In the genomic region with DNA sequence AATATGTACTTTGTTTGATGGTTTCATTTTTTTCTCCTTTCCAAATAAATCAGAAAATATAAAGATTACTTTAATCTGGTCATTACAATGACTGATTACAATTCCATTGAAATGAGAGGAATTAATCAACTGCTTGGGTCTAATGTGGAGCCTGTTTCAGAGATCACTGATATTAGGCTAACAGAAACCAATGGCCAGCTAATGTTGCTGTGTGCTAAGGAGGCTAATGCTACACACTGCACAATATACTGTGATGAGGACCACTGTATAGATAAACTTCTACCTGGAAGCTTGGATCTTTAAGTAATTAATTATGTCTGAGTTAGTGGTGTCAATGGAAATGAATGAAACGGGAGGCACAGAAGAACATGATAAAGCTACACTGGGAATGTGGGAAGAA, we compare ENCODE assay signal across 9 mouse cellular contexts.
A peak's percentile ranks its signal among the peaks of the same experiment; 100 is the strongest.
ATAC-seq lines count a peak whose summit lies in the region.
"Had no signal": no experiment of that assay in that cellular context is flagged by ENCODE, and none has a peak within 500 bp of the region (broad histone marks: within the 10 kb centered on the region; RNA-seq: fewer than 3 reads in every experiment).

No protein-coding gene starts in this region.

- no peaks in the 10 kb centered on the region for H3K27me3 ChIP-seq in hindbrain, embryonic 12.5 days
- H3K27me3 ChIP-seq in hindbrain, embryonic 16.5 days (replicated peaks; ENCODE audit: control insufficient read depth, insufficient read depth, low read length), result no peaks in the 10 kb centered on the region
- no peaks in the 10 kb centered on the region for H3K27me3 ChIP-seq in neural tube, embryonic 12.5 days (replicated peaks)
- H3K27me3 ChIP-seq in neural tube, embryonic 15.5 days (replicated peaks), result no peaks in the 10 kb centered on the region
- H3K27me3 ChIP-seq: CH12.LX, Patski had no signal

- H3K4me2 ChIP-seq in hindbrain, embryonic 12.5 days (replicated peaks), result no peak overlapping the region
- no peak overlapping the region for H3K4me2 ChIP-seq in hindbrain, embryonic 16.5 days (ENCODE audit: low read length)
- no peak overlapping the region for H3K4me2 ChIP-seq in neural tube, embryonic 12.5 days (replicated peaks)
- H3K4me2 ChIP-seq in neural tube, embryonic 15.5 days, result no peak overlapping the region

- 73% methylated on average over 1 of the region's 1 CpGs for WGBS in hindbrain, embryonic 12.5 days
- 78% methylated on average over 1 of the region's 1 CpGs for WGBS in hindbrain, embryonic 16.5 days
- 77% methylated on average over 1 of the region's 1 CpGs for WGBS in neural tube, embryonic 12.5 days
- WGBS in neural tube, embryonic 15.5 days, result 69% methylated on average over 1 of the region's 1 CpGs

- no peaks in the 10 kb centered on the region for H3K9me3 ChIP-seq in hindbrain, embryonic 12.5 days (replicated peaks)
- no peaks in the 10 kb centered on the region for H3K9me3 ChIP-seq in hindbrain, embryonic 16.5 days (ENCODE audit: control insufficient read depth, low read length)
- H3K9me3 ChIP-seq in neural tube, embryonic 12.5 days, result no peaks in the 10 kb centered on the region
- no peaks in the 10 kb centered on the region for H3K9me3 ChIP-seq in neural tube, embryonic 15.5 days (replicated peaks)
- H3K9me3 ChIP-seq: G1E had no signal

- H3K27ac ChIP-seq in hindbrain, embryonic 12.5 days, result no peak overlapping the region
- H3K27ac ChIP-seq in hindbrain, embryonic 16.5 days (ENCODE audit: low read depth, low read length), result no peak overlapping the region
- H3K27ac ChIP-seq in neural tube, embryonic 12.5 days, result no peak overlapping the region
- H3K27ac ChIP-seq in neural tube, embryonic 15.5 days (replicated peaks), result no peak overlapping the region

- no peaks in the 10 kb centered on the region for H3K36me3 ChIP-seq in hindbrain, embryonic 12.5 days
- H3K36me3 ChIP-seq in hindbrain, embryonic 16.5 days (ENCODE audit: control insufficient read depth, insufficient read depth, low read length), result no peaks in the 10 kb centered on the region
- no peaks in the 10 kb centered on the region for H3K36me3 ChIP-seq in neural tube, embryonic 12.5 days
- no peaks in the 10 kb centered on the region for H3K36me3 ChIP-seq in neural tube, embryonic 15.5 days
- H3K36me3 ChIP-seq: G1E had no signal

- no peak overlapping the region for H3K4me3 ChIP-seq in hindbrain, embryonic 12.5 days
- no peak overlapping the region for H3K4me3 ChIP-seq in hindbrain, embryonic 16.5 days (ENCODE audit: low read length)
- no peak overlapping the region for H3K4me3 ChIP-seq in neural tube, embryonic 12.5 days
- H3K4me3 ChIP-seq in neural tube, embryonic 15.5 days (replicated peaks), result no peak overlapping the region

- peak; percentile 64; the same call in 1 of the 2 replicates for ATAC-seq in hindbrain, embryonic 12.5 days (ENCODE audit: low FRiP score)
- no peak for ATAC-seq in hindbrain, embryonic 16.5 days
- 0 out of 2 replicates have a peak, but pooled peaks have one; percentile 68 for ATAC-seq in neural tube, embryonic 12.5 days (ENCODE audit: low FRiP score, low read depth)
- ATAC-seq in neural tube, embryonic 15.5 days (ENCODE audit: low FRiP score), result no peak
- ATAC-seq: activated CD4-positive, CD25-positive, alpha-beta regulatory T cell, adult 4 months; CD4-positive, CD25-positive, alpha-beta regulatory T cell, adult 4 months; Patski had no signal

- no peaks in the 10 kb centered on the region for H3K4me1 ChIP-seq in hindbrain, embryonic 12.5 days
- no peaks in the 10 kb centered on the region for H3K4me1 ChIP-seq in hindbrain, embryonic 16.5 days (ENCODE audit: control insufficient read depth, insufficient read depth, low read depth, low read length)
- H3K4me1 ChIP-seq in neural tube, embryonic 12.5 days, result no peaks in the 10 kb centered on the region
- no peaks in the 10 kb centered on the region for H3K4me1 ChIP-seq in neural tube, embryonic 15.5 days

- H3K9ac ChIP-seq in hindbrain, embryonic 12.5 days, result no peak overlapping the region
- H3K9ac ChIP-seq in hindbrain, embryonic 16.5 days (ENCODE audit: low read depth, low read length), result no peak overlapping the region
- H3K9ac ChIP-seq in neural tube, embryonic 12.5 days, result no peak overlapping the region
- no peak overlapping the region for H3K9ac ChIP-seq in neural tube, embryonic 15.5 days (replicated peaks)

Comparison
In these comparisons a context has a peak if more than half of its experiments do, and no peak if none do; other contexts are left out.
1. ATAC-seq: peak in hindbrain, embryonic 12.5 days (single experiment) and neural tube, embryonic 12.5 days (single experiment); none in hindbrain, embryonic 16.5 days (single experiment) and neural tube, embryonic 15.5 days (single experiment).